Mouse (Mus musculus) T-cell, adult 2 months (primary cell): ENCODE data around the gene Etv4.

Experiments
- DNase-seq: peaks from one replicate; pipeline ENCODE4 v3.0.0; 2022; ENCODE audit warnings: low spot score

Gene Etv4

DNA sequence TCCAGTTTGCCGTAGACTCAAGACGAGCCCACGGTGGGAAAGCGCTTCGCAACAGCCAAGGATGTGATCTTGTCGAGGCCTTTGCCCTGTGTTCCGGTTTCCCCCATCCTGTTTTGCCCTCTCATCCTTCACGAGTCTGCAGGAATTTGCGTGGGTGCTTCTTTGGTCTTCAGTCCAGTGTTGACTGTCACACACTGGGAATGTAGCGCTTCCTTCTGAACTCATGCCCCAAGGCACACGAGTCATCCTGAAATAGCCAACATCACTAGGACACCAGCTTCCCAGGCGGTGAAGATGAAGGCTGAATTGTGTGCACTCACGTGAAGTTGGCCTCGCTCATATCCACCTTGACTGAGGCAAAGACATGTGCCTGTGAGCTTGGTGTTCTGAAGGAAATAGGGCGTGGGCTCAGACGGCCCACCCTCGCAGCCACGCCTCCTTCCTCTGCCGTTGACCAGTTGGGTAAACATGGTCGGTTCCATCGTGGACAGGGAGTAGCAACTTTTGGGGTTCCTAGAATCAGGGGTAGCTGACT is 65.1 kb downstream of the Etv4 start:
- no peak for DNase-seq
